Mouse (Mus musculus): ENCODE results near the gene Rere. TPM values are rescaled to one million over a fixed set of nuclear protein-coding genes. Genes with fewer than 3 reads are reported as not detected.
A peak's percentile ranks its signal among the peaks of the same experiment; 100 is the strongest.

Gene Rere
- 108 and 131 TPM in 2 replicates for total RNA-seq (2021)
- long read RNA-seq, experiment 1, partial matches to known transcripts, result 17 of 24 reads
- long read RNA-seq, experiment 1, other reads (novel, unspliced or antisense), result 6 of 24 reads
- long read RNA-seq, experiment 2, partial matches to known transcripts, result 7 of 16 reads
- long read RNA-seq, experiment 2, other reads (novel, unspliced or antisense), result 9 of 16 reads

GRCm38 (mm10) chr4:150281018-150281761, at the start of gene Rere:
Gene Rere, plus strand, starts transcription at chr4:150281646.
- peak; percentile 99 for DNase-seq

GRCm38 (mm10) chr4:150231871-150232270, 49.6 kb upstream of the Rere start:
- no peak for DNase-seq

GRCm38 (mm10) chr4:150234599-150235327, 46.7 kb upstream of the Rere start:
- no peak for DNase-seq

- no peak for DNase-seq
These were observed 45.9 kb upstream of the Rere start for GRCm38 (mm10) chr4:150235585-150235984.

- no peak for DNase-seq
These were observed 45.4 kb upstream of the Rere start for GRCm38 (mm10) chr4:150236031-150236430.

- peak; percentile 98 for DNase-seq
These were observed 44.6 kb upstream of the Rere start, which contains the start of gene Eno1 for GRCm38 (mm10) chr4:150236521-150237481. Gene Eno1, plus strand, starts transcription at chr4:150236721.

GRCm38 (mm10) chr4:150237636-150238361, 43.6 kb upstream of the Rere start:
- peak; percentile 60 for DNase-seq

- no peak for DNase-seq
These were observed 42.9 kb upstream of the Rere start for GRCm38 (mm10) chr4:150238433-150239086.

- no peak for DNase-seq
These were observed 42.4 kb upstream of the Rere start for GRCm38 (mm10) chr4:150239087-150239480.

- DNase-seq, result no peak
These were observed 41.9 kb upstream of the Rere start for GRCm38 (mm10) chr4:150239503-150239902.

GRCm38 (mm10) chr4:150239951-150240368, 41.5 kb upstream of the Rere start:
- peak; percentile 80 for DNase-seq

- no peak for DNase-seq
These were observed 41.0 kb upstream of the Rere start for GRCm38 (mm10) chr4:150240381-150240886.

GRCm38 (mm10) chr4:150241708-150242107, 39.7 kb upstream of the Rere start:
- DNase-seq, result no peak

- no peak for DNase-seq
These were observed 38.7 kb upstream of the Rere start for GRCm38 (mm10) chr4:150242745-150243144.

GRCm38 (mm10) chr4:150245876-150246275, 35.6 kb upstream of the Rere start:
- DNase-seq, result no peak

- DNase-seq, result peak; percentile 84
These were observed 33.4 kb upstream of the Rere start for GRCm38 (mm10) chr4:150248009-150248408.

GRCm38 (mm10) chr4:150248917-150249316, 32.5 kb upstream of the Rere start:
- DNase-seq, result no peak

- DNase-seq, result no peak
These were observed 31.6 kb upstream of the Rere start for GRCm38 (mm10) chr4:150249731-150250270.

- no peak for DNase-seq
These were observed 30.7 kb upstream of the Rere start for GRCm38 (mm10) chr4:150250549-150251422.
